Mouse (Mus musculus) CD4-positive, CD25-positive, alpha-beta regulatory T cell, adult 4 months (primary cell): Measurements from ENCODE around the gene Fv1. TPM values are rescaled to one million over a fixed set of nuclear protein-coding genes. Genes with fewer than 3 reads are reported as not detected.

ENCODE experiments used
- ATAC-seq: one replicate; pipeline ENCODE4 v1.8.0; 2017
- polyA plus RNA-seq, 2 experiments: library from polyadenylated mRNA; unstranded; fragments of 100-300 nt; shearing (Covaris generic); gene quantifications; one replicate each; pipeline ENCODE4 v1.2.1; 2017

Gene Fv1
- polyA plus RNA-seq, 2 experiments from 2014 or later: 2.1 to 3.8 TPM

DNA sequence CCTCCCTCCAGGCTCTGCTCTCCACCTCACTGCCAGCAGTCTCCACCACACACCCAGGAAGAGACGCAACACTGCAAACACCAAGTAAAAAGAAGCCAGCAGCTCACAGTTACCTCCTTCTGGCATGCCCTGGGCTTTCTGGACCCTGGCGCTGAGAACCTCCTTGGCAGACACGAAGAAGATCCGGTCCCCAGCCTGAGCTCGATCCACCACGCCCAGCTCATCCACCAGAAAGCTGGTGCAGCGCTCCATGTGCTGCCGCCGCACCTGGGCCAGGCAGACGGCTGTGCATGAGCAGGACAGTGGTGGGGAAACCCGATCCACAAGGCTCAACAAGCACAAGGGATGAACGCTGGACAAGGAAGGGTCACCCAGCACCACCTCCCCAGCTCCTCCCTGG lies 17.4 kb downstream of the Fv1 start:
- ATAC-seq: no peak

DNA sequence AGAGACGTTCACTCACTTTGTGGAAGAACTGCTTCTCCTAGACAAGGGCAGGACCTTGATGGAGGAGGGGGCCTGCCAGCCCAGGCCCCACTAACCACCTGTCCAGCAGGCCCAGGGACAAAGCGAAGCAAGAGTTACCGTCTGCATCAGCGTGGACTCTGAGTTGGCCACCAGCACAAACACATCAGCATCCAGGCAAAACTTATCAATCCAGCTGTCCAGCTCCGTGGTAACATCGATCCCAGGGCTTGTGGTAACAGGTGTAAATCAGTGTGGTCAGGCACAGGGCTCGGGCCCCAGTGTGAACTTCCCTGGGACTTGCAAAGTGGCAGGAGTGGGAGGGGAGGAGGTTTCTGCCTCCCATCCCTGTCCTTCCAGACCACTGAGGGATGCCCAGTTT lies 18.5 kb downstream of the Fv1 start:
- ATAC-seq: no peak

DNA sequence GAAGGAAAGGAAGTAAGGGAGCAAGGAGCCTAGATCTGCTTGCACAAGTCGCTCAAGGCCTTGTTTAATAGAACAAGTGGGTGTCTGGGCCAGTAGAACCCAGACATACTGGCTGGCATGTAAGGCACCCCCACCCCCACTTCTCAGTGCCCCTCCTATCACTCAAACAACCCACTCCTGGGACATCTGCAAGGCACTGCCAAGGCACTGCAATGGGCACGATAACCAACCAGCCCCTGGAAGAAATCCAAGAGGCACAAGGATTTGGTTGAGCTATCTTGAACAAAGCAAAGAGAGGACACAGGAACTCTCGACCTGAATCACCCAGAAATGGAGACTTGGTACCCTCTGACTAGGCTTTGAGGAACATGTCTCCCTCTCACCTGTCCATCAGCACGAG lies 19.5 kb downstream of the Fv1 start:
- no peak for ATAC-seq

DNA sequence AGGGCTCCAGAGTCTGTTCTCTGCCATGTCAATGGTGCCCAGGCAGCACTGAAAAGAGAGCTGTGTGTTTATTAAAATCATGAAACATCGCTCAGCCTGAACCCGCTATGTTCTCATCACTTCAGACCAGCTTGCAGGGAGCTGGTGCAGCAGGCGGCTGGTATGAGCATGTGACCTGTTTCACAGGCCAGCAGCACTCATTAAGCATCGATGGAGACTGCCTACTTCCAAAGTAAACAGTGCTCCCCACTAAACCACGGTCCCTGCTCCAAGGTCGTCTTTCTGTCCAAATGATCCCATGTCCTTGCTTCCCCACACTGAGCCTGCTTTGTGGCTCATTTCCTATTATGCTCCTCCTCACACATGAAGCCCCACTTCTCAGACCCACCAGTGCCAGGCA lies 21.6 kb downstream of the Fv1 start:
- no peak for ATAC-seq

DNA sequence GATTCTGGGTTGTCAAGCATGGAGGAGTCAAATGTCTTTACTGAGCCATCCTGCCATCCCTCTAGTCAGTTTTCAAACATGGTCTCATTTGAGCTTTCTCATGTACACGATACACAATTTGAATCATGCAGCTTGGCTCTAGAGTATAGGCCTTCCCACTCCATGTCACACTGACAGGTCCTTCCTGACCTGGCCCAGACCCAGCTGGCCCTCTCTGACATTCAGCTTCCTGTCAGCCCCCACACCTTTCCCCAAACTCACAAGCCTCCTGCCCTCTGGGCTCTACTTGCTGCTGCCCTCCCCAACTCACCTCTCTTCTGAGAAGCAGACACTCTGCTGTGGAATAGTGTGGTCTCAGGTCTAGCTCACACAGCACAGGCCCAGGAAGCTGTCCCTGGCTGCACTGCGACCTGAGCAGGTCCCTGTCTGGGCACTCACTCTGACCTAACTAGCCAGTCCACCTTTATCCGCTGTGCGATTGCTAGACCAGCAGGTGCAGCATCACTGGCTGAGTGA lies 27.1 kb downstream of the Fv1 start:
- ATAC-seq: no peak

DNA sequence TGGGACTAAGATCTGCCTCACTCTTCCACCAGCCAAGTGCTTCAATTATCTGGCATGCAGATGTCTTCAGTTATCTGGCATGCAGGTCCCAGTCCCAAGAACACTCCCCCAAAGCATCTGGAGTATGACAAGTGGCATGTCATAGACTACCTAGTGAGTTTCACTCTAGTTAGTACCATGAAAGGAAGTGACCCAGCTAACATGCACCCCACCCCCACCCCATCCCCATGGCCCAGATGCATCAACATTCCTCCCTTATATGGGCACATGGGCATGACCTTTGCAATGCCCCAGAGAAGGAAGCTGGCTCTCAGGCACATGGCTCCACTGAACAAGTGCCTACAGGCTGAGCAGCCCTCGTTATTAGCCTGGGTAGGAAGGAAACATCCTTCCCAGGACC lies 27.6 kb downstream of the Fv1 start:
- ATAC-seq: peak; percentile 49

DNA sequence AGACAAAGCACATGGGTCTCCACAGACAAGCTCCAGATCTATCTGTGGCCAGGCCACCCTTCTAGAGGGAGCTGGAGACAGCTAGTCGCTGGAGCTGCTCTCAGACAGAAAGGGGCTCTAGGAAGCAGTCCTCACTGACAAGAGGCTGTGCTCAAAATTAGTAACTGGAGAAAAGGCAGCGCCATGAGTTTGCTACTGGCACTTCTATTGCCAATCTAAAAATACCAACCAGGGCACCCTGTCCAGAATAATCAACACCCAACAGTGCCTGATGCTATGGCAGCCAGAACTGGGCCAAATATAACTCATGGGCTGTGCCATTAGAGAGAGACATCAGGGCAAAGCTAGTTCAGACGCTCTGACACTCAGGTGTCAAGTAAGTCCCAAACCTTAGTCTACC lies 28.6 kb downstream of the Fv1 start:
- ATAC-seq: no peak

DNA sequence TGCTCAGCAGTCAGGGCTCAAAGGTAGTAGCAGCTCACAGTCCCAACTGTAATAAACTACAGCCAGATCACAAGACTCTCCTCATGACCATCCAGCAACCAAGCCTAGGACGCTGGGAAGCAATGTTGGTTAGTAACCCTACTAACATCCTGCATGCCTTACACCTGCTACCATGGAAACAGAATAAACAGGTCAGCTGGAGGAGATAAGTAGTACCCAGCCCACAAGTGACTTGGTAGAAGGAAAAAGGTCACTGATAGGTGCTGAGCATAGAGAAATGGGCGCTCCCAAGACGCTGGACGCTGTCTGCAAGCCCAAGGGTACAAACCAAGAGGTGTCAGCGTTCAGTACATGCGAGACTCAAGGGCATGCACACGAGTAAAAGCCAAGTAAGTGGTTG lies 31.7 kb downstream of the Fv1 start:
- ATAC-seq: no peak

DNA sequence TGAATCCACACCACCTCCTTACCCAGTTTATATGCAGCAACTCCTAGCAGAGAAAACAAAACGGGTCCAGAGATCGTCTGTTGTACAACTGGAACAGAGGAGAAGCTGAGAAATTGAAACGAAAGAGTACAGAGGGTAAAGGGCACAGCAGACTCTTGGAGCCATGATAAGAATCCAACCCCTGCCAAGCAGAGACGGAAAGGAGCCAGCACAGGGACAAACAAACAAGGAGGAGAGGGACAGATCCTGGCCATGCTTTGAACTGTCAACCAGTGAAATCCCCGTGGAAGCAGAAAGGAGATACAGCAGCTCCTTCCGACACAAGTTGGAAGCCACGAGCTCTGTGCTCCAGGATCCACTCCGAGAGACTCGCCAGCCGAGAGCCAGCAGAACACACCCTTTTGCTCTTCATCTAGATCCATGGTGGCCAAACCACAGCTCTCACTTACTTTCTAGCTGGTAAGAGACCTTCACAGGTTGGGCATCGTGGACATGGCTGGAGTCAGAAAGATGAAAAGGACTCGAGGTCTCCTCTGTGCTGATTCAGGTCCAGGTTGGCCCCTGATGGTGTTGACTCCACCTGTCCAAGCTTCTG lies 34.2 kb downstream of the Fv1 start:
- no peak for ATAC-seq

DNA sequence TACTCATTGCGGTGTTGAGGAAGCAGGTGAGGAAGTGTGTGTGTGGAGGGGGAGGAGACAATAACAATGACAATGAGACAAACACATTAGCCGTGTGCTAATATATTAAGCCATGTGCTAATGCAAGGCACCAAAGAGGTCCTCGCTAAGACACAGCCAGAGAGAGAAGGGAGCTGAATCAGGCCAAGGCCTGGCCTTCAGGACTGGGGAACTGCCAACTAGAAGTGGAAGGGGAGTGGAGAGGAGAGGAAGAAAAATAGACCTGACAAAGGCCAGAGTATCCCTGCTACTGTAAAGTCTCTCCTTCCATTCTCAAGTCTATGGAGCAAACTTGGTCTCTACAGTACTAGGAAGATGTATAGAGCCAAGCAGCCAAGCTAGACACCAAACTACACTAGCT lies 34.8 kb downstream of the Fv1 start:
- no peak for ATAC-seq

DNA sequence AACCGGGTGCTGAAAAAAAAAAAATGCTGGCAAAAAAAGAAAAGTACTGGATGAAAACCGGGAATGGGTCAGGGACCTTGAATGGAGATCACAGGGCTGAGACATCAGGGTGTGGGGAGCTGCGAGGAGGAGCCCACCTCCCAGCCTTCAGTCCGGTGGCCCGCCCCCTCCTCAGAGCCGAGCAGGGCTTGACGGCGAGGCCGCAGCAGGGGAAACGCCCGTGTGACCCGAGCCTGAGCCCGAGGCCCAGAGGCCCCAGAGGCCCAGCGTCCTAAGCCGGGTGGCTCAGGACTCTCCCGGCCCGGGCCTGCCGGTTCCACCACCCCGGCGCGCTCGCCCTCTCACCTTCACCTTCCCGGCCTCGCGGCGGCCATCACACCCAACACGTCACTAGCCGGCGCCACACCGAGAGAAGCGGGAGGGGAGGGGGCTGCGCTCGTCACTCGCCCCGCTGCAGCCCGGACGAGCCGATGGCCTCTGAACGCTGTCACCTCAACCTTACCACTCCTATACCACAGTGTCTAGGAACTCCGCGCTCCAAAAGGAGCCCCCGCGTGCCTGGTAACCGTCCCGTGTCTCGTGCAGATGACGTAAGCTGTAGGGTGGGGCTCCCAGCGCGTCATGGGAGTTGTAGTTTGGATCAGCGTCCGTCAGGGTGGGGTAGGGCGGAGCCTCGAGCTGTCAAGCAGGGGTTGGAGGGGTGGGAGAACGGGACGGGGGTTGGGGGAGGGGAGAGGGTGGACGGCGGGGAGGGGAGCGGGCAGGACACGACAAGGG lies 35.7 kb downstream of the Fv1 start, which contains the start of gene Mfn2:
Gene Mfn2 (minus strand): TSS at position 392 of the 777 bp plus-strand sequence.
- ATAC-seq: peak; percentile 93

DNA sequence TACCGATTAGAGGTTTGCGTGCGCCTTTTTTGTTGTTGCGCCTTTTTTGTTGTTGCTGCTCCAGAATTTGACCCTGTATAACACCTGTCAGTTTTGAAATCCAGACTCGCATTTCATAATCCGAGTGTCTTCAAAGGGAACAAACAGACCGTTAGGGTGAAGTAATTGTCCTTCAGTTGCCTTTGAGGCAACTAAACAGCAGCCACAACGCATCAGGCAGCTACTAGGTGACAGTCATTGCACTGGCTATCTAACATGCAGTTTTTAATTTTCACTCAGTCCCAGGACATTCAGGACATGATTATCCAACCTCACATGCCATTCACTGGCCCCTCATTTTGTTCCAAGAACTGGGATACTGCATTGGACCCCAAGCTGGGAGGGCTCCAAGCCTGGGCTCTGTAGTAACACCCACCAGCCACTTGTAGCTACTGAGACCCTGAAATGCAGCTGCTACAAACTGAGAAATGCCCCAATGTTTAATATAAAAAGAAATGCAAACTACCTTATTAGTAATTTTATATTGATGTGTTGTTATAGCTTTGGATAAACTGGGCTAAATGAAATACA lies 36.4 kb downstream of the Fv1 start:
- ATAC-seq: no peak

DNA sequence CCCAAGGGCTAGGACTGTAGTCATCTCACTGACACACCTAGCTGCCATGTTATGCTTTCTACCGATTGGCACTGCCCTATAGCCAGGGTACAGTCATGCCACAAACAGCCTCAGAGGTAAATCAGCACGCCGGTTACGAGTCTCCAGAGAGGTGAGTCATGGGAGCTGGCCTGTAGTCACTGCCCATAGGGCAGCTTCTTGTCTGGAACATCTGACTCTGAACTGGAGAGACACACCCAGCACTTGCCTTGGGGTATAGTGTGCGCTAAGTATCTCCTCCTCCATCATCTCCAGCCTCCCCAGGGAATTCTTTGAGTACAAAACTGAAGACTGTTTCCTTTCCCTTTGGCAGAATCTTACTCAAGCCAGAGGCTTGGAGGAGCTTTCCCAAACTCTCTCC lies 37.5 kb downstream of the Fv1 start:
- no peak for ATAC-seq

DNA sequence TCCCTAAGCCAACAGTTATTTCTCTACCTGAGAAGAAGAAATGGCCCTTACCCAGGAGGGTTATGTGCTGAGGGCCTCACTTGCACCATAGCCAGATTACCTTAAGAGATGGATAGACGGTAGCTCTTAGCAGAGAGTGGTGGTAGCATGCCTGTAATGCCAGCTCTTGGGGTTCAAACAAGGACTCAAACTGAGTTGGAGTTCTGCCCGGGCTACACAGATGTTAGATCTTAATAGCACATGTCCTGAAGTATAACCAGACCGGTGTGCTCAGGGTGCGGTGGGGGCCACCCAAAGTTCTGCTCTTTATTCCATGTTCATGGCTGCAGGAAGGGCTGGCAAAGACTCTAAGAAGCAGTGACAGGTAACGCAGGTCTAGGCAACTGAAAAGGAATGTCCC lies 40.7 kb downstream of the Fv1 start:
- ATAC-seq: no peak

DNA sequence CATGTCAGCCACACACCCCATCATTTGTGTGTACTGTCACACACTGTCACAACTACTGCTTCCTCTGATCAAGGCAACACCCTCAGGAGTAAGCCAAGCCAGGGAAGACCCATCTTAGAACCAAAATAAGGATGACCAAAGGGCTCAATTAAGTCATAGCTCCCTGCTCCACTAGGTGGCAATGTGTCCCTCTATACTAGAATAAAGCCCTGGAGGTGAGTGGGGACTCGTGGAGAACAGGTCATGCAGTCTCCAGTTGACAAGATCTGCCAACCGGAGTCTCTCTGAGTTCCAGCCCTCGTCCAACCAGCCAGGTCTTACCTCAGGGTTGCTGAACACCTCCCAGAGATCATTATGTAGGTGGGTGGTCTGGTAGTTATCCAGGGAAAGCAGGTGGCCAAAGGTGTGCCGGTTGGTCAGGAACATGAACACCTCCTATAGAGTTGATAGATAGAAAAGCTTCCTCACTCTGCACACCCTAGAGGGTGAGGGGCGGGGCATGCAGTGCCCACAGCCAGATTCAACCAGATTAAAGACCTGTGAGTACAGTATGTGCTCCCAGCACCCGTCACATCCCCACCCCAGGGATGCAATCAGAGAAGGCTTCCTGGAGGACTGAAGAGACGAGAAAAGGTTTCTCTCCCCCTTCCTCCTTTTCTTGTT lies 49.8 kb downstream of the Fv1 start:
- peak; percentile 66 for ATAC-seq

Other genes with a start within 250 kb of the Fv1 start
- gene Zfp979, start 226.5 kb upstream of the Fv1 start, polyA plus RNA-seq: under 1 TPM in 1 of 2 experiments, not detected in 1; 0.31 TPM
- gene Zfp534, start 166.4 kb upstream of the Fv1 start, polyA plus RNA-seq: under 1 TPM in 1 of 2 experiments, not detected in 1; 0.35 TPM
- gene Zfp984, start 59.2 kb upstream of the Fv1 start, polyA plus RNA-seq: 10 to 100 TPM; 26.7 to 34.3 TPM
- gene Zfp933, start 20.6 kb upstream of the Fv1 start, polyA plus RNA-seq: 1 to 10 TPM; 3.3 to 7.0 TPM
- gene Miip, start 163 bp upstream of the Fv1 start, polyA plus RNA-seq: 100 to 1,000 TPM in 1 of 2 experiments, 10 to 100 TPM in 1; 92.5 to 151 TPM
- 10 to 100 TPM; 19.5 to 31.9 TPM for gene Mfn2, start 35.7 kb downstream of the Fv1 start, polyA plus RNA-seq
- 1 to 10 TPM; 5.2 to 8.7 TPM for gene Plod1, start 67.8 kb downstream of the Fv1 start, polyA plus RNA-seq
- 1 to 10 TPM; 8.3 to 9.4 TPM for gene 2510039O18Rik, start 71.9 kb downstream of the Fv1 start, polyA plus RNA-seq
- gene Nppb, start 116.8 kb downstream of the Fv1 start, polyA plus RNA-seq: not detected
- gene Nppa, start 131.7 kb downstream of the Fv1 start, polyA plus RNA-seq: not detected
- gene Clcn6, start 169.8 kb downstream of the Fv1 start, polyA plus RNA-seq: 1 to 10 TPM; 4.2 to 5.5 TPM
- 10 to 100 TPM in 1 of 2 experiments, 1 to 10 TPM in 1; 6.8 to 23.1 TPM for gene Mthfr, start 170.1 kb downstream of the Fv1 start, polyA plus RNA-seq
- gene Agtrap, start 219.1 kb downstream of the Fv1 start, polyA plus RNA-seq: 10 to 100 TPM; 19.0 to 20.0 TPM